Mouse (Mus musculus) liver, embryonic 12.5 days (tissue): ENCODE data around the gene Ube2l3. TPM values are rescaled to one million over a fixed set of nuclear protein-coding genes. Genes with fewer than 3 reads are reported as not detected.
A peak's percentile ranks its signal among the peaks of the same experiment; 100 is the strongest.
"Not testable (repeated sequence)": the region's sequence is repeated elsewhere in the genome, so short reads cannot be mapped to it uniquely, and the experiment has no call there.

Experiments
- ATAC-seq: fragments of 200-750 bp; cut with Nextera tagmentation; 2 replicates; pipeline ENCODE4 v1.8.0; 2017; ENCODE audit warnings: moderate number of reproducible peaks, mild to moderate bottlenecking, moderate library complexity
- H3K27ac ChIP-seq: fragments of 300-500 bp; sonication (generic); 2 replicates; pipeline ENCODE4 v1.5.1; 2016; ENCODE audit warnings: mild to moderate bottlenecking
- H3K27me3 ChIP-seq: fragments of 300-500 bp; sonication (generic); replicated peaks from 2 replicates; pipeline ENCODE4 v1.6.1; 2016; ENCODE audit warnings: mild to moderate bottlenecking, moderate library complexity
- H3K36me3 ChIP-seq: fragments of 300-500 bp; sonication (generic); 2 replicates; pipeline ENCODE4 v1.6.1; 2016; ENCODE audit warnings: mild to moderate bottlenecking, moderate library complexity
- H3K4me1 ChIP-seq: fragments of 300-500 bp; sonication (generic); 2 replicates; pipeline ENCODE4 v1.6.1; 2016
- H3K4me2 ChIP-seq: fragments of 300-500 bp; sonication (generic); 2 replicates; pipeline ENCODE4 v1.6.1; 2016; ENCODE audit warnings: mild to moderate bottlenecking, moderate library complexity
- H3K4me3 ChIP-seq: fragments of 300-500 bp; sonication (generic); 2 replicates; pipeline ENCODE4 v1.5.1; 2016; ENCODE audit warnings: mild to moderate bottlenecking, moderate library complexity
- H3K9ac ChIP-seq: fragments of 300-500 bp; sonication (generic); 2 replicates; pipeline ENCODE4 v1.6.1; 2016; ENCODE audit warnings: mild to moderate bottlenecking, moderate library complexity
- H3K9me3 ChIP-seq: fragments of 300-500 bp; sonication (generic); replicated peaks from 2 replicates; pipeline ENCODE4 v1.6.1; 2016; ENCODE audit warnings: mild to moderate bottlenecking, moderate library complexity
- WGBS: fragments of 180-500 bp; shearing (Covaris S2); methylation state at CpG from one replicate; pipeline ENCODE4 v1.1.7; 2016; ENCODE audit not compliant: insufficient replicate concordance; 5-methylcytosine and 5-hydroxymethylcytosine counted together
- polyA plus RNA-seq: library from polyadenylated mRNA; unstranded; fragments of >200 nt; fragmentation: Nextera tagmentation; extraction: Ambion mirVana; gene quantifications from 2 replicates; pipeline ENCODE4 v1.2.1, GENCODE M21; 2016

Ube2l3 gene
- polyA plus RNA-seq, 1 experiment from 2014 or later: 283 TPM

DNA sequence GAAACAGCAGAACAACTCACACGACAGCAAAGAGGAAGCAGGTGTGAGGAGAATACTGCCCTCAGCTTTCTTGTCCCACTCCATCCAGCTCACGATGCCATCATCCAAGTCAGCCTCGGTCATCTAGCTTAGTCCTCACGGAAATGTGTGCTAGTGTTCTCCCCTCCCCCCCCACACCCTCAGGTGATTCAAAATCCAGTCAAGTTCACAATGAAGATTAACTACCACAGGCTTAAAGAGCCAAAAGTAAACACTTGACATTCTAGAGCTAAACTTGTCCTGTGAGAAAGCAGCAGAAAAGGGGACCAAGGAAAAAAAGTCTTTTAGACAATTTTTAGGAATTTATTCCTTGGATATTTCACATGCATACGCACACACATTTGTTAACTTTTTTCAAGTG, 34.4 kb downstream of the Ube2l3 start:
- no peaks in the 10 kb centered on the region for H3K4me1 ChIP-seq
- H3K4me3 ChIP-seq: no peak overlapping the region
- no peak for ATAC-seq
- 81% methylated on average over 5 of the region's 5 CpGs for WGBS
- no peak overlapping the region for H3K27ac ChIP-seq
- H3K4me2 ChIP-seq: no peak overlapping the region
- H3K9me3 ChIP-seq: no peaks in the 10 kb centered on the region
- no peaks in the 10 kb centered on the region for H3K27me3 ChIP-seq
- H3K9ac ChIP-seq: no peak overlapping the region
- peaks cover 86% of the 10 kb centered on the region for H3K36me3 ChIP-seq

DNA sequence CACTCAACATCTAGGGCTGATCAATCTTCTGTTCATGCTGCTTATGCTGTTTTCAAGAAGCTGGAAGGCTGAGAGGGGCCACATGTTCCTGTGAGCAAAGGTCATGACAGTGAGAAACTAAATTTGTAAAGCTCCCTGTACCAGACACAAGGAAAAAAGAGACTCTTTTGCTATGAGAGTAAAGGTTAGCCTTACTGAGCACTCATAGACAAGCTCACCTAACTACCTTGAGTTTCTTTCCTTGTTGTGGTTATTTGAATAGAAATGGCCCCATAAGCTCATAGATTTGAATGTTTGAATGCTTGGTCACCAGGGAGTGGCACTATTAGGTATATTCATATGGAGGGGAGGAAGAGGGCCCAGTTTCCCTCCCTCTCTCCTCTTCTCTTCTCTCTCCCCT, 35.3 kb downstream of the Ube2l3 start:
- no peak for ATAC-seq

DNA sequence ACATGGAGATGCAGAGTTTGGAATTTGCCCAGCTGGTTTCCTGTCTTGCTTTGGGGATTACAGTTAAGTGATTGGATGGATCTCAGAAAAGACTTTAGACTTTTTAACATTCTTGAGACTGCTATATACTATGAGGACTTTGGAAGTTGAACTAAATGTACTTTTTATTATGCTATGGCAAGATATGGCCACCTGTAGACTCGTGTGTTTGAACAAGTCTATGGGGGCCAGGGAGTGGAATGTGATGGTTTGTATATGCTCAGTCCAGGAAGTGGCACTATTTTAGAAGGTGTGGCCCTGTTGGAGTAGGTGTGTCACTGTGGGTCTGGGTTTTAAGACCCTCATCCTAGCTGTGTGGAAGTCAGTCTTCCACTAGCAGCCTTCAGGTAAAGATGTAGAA, 37.0 kb downstream of the Ube2l3 start:
- not testable (repeated sequence) for H3K9me3 ChIP-seq, H3K4me1 ChIP-seq, H3K4me2 ChIP-seq, H3K27me3 ChIP-seq, ATAC-seq, H3K4me3 ChIP-seq, H3K27ac ChIP-seq, H3K9ac ChIP-seq
- H3K36me3 ChIP-seq: peaks cover 76% of the 10 kb centered on the region
- 71% methylated on average over 1 of the region's 1 CpGs for WGBS

More for the DNA sequence above, 35.3 kb downstream of the Ube2l3 start:
- H3K9ac ChIP-seq: no peak overlapping the region
- no peaks in the 10 kb centered on the region for H3K4me1 ChIP-seq
- no peaks in the 10 kb centered on the region for H3K9me3 ChIP-seq
- H3K27me3 ChIP-seq: no peaks in the 10 kb centered on the region
- no peak overlapping the region for H3K4me3 ChIP-seq
- no peak overlapping the region for H3K27ac ChIP-seq
- H3K4me2 ChIP-seq: no peak overlapping the region
- H3K36me3 ChIP-seq: peaks cover 84% of the 10 kb centered on the region

DNA sequence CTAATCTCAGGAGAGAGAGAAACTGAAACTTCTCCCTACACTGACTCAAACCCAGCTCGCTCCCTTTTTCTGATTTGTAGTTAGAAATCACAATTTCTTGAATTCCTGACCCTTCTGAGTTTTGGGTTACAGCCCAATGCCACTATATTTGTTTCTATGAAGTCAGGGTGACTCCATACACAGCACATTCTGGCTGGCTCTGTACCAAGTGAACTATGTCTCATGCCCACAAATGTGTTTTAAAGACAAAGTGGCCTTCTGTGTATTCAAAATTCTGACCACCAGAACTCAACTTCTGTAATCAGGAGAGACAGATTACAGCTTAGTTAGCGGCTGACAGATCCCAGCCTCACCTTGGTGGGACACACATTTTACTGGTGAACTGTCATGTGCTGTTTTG, 48.1 kb downstream of the Ube2l3 start:
- Histone ChIP-seq H3K27me3 (no peaks in the 10 kb centered on the region), H3K9ac (no peak overlapping the region), H3K36me3 (peaks cover 83% of the 10 kb centered on the region), H3K4me1 (no peaks in the 10 kb centered on the region), H3K4me2 (no peak overlapping the region), H3K27ac (no peak overlapping the region), H3K9me3 (no peaks in the 10 kb centered on the region), H3K4me3 (no peak overlapping the region)
- ATAC-seq: no peak
- WGBS: 82% methylated on average over 2 of the region's 2 CpGs

DNA sequence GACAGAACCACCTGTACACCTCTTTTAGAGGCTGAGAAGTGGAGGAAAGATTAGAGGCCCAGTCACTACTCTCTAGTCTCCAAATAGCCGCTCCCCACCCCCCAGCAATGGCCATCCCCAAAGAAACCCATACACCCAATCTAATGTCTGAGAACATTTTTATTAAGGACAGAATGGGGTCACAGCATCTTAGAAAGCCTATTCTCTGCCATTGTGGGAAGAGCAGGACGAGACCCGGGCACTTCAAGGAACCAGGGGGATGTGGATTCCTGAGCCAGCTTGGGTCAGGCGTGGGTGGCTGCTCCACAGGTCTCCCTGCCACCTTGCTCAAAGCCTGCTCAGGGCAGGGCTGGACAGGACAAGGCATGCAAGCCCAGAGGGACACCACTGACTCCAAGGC, 50.6 kb downstream of the Ube2l3 start:
- H3K9ac ChIP-seq: no peak overlapping the region
- H3K4me3 ChIP-seq: no peak overlapping the region
- peaks cover 19% of the 10 kb centered on the region for H3K4me1 ChIP-seq
- H3K4me2 ChIP-seq: no peak overlapping the region
- ATAC-seq: no peak
- H3K27me3 ChIP-seq: no peaks in the 10 kb centered on the region
- no peaks in the 10 kb centered on the region for H3K9me3 ChIP-seq
- 82% methylated on average over 4 of the region's 4 CpGs for WGBS
- peaks cover 59% of the 10 kb centered on the region for H3K36me3 ChIP-seq
- no peak overlapping the region for H3K27ac ChIP-seq

DNA sequence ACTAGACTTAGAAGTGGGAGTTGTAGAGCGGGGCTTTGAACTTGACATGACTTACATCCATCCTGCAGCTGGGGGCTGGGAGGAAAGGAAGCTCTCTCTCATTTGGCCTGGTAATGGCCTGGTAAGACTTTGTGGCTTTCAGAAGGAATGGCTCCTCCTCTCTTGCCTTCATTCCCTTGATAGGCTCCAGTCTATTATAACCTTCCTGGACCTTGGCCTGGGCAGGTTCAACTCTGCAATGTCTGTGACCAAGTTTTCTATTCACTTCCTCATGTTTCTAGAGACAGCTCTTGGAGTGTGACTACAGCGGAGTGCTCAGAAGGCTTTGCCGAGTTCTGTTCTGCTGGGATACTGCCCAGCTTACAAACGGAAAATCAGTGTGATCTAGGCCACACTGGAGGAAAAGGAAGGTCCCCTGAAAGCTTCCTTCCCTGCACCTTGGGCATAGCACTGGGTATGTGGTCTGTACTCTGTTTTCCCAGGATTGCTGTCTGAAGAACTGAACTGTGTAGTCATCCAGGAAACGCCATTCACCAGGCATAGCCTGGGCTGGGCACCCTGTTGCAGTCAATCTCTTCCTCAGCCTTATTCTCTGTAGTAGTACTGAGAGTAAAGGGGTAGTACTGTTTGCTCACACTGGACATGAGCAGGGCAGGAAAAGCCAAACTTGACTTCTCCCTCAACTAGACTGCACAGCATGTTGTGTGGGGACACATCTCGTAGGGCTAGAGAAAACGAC, 51.8 kb downstream of the Ube2l3 start:
- Histone ChIP-seq H3K9ac (no peak overlapping the region), H3K36me3 (peaks cover 47% of the 10 kb centered on the region), H3K4me1 (peaks cover 22% of the 10 kb centered on the region), H3K27me3 (no peaks in the 10 kb centered on the region), H3K4me3 (no peak overlapping the region), H3K4me2 (no peak overlapping the region), H3K27ac (no peak overlapping the region), H3K9me3 (no peaks in the 10 kb centered on the region)
- 71% methylated on average over 7 of the region's 7 CpGs for WGBS
- ATAC-seq: no peak

DNA sequence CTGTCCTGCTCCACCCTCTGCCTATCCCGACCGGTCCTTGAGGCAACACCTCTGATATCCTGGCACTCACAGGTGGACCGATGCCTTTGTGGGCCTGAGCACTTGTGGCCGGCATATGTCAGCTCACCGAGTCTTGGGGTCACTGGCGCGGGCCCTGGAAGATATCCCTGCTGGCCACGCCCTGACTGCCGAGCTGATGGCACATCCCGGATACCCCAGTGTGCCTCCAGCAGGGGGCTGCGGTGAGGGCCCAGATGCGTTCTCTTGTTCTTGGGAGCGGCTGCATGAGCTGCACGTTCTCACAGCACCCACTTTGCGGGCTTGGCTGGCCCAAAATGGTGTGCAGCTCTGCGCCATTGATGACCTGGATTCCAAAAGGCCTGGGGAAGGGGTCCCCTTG, 54.4 kb downstream of the Ube2l3 start:
- peak; percentile 51 for ATAC-seq
- Histone ChIP-seq H3K36me3 (peaks cover 24% of the 10 kb centered on the region), H3K4me3 (peak overlapping the region; percentile 69), H3K4me2 (peak overlapping the region; percentile 99), H3K27me3 (no peaks in the 10 kb centered on the region), H3K27ac (peak overlapping the region; percentile 41; the same call in 1 of the 2 replicates), H3K9me3 (no peaks in the 10 kb centered on the region), H3K4me1 (peaks cover 22% of the 10 kb centered on the region), H3K9ac (peak overlapping the region; percentile 71)
- WGBS: 4% methylated on average over 16 of the region's 16 CpGs

DNA sequence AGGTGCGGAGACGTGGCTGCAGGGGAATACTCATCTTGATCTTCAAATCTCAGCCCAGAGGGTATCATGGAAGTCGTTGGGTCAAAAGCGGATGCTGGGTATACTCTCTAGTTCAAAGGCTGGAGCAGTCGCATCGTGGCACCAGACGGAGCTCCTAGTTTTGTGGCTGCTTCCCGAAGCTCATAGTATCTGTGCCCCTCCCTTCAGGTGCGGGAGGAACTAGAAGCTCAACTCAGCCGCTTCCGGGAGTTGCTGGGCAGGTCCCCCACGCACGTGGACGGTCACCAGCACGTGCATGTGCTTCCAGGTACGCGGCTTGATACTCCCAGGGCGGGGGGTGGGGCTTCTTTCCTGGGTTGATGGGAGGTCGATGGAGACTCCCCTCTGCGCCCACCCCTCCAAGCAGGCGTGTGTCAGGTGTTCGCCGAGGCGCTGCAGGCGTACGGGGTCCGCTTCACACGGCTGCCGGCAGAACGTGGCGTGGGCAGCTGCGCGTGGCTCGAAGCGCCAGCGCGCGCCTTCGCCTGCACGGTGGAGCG, 55.0 kb downstream of the Ube2l3 start:
- Histone ChIP-seq H3K9ac (peak overlapping the region; percentile 71), H3K27me3 (no peaks in the 10 kb centered on the region), H3K27ac (peak overlapping the region; percentile 49; the same call in 1 of the 2 replicates), H3K4me2 (peak overlapping the region; percentile 99), H3K4me1 (peaks cover 22% of the 10 kb centered on the region), H3K4me3 (peak overlapping the region; percentile 69), H3K36me3 (peaks cover 18% of the 10 kb centered on the region), H3K9me3 (no peaks in the 10 kb centered on the region)
- WGBS: 2% methylated on average over 41 of the region's 41 CpGs
- peak; percentile 23 for ATAC-seq

DNA sequence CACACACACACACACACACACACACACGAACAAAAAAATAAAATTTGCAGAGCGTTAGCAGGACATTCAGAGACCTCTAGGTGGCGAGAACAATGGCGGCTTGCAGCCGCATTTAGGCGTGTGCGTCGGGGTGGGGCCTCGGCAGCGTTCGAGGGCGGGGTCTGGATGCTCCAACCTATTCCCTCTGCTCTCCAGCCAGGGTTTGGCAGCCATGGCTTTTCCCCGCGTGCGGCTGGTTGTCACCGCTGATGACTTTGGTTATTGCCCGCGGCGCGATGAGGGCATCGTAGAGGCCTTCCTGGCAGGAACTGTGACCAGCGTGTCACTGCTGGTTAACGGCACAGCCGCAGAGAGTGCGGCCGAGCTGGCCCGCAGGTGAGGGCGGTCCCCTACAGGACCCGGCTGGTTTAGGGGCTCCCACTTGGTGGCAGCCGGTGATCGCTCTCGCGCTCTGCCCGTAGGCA, 55.6 kb downstream of the Ube2l3 start, which contains the start of gene Ccdc116:
Gene Ccdc116, minus strand, starts transcription at position 458 of the 464 bp plus-strand sequence.
- peak within 1 kb of the TSS; percentile 99 for H3K4me2 ChIP-seq
- ATAC-seq: peak; percentile 80
- H3K36me3 ChIP-seq: peaks cover 11% of the 10 kb centered on the region
- H3K4me3 ChIP-seq: peak within 1 kb of the TSS; percentile 69
- H3K9me3 ChIP-seq: no peaks in the 10 kb centered on the region
- WGBS: under 1% methylated on average over 34 of the region's 34 CpGs
- H3K9ac ChIP-seq: peak within 1 kb of the TSS; percentile 71
- H3K27me3 ChIP-seq: no peaks in the 10 kb centered on the region
- peaks cover 22% of the 10 kb centered on the region for H3K4me1 ChIP-seq
- H3K27ac ChIP-seq: peak within 1 kb of the TSS; percentile 49; the same call in 1 of the 2 replicates

DNA sequence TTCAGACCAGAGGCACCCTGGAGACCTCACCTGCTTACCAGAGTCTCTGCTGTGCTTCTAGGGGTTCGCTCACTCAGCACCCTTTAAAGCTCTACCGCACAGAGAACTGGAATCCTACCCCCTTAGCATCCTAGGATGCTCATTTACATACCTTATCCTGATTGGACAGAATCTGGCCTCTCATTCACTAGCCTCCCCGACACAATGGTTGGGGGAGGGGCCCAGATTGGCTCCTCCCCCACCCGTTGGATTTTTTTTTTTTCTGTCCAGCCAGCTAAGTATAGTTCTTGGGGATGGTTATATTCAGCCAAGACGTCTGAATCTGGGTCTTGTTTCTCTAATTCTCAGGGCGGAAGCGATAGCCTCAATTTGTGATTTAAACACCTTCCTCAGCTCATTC, 58.1 kb downstream of the Ube2l3 start, which contains the start of gene Ydjc:
Gene Ydjc, plus strand, starts transcription at position 283 of the 400 bp plus-strand sequence.
- H3K9ac ChIP-seq: no peak within 1 kb of the TSS
- H3K4me3 ChIP-seq: no peak within 1 kb of the TSS
- no peak within 1 kb of the TSS for H3K4me2 ChIP-seq
- 25% methylated on average over 7 of the region's 7 CpGs for WGBS
- no peak within 1 kb of the TSS for H3K27ac ChIP-seq
- H3K27me3 ChIP-seq: peaks cover 4% of the 10 kb centered on the region; the same call in 1 of the 2 replicates
- peak; percentile 36; the same call in 1 of the 2 replicates for ATAC-seq
- peaks cover 27% of the 10 kb centered on the region for H3K4me1 ChIP-seq
- H3K9me3 ChIP-seq: no peaks in the 10 kb centered on the region
- no peaks in the 10 kb centered on the region for H3K36me3 ChIP-seq

DNA sequence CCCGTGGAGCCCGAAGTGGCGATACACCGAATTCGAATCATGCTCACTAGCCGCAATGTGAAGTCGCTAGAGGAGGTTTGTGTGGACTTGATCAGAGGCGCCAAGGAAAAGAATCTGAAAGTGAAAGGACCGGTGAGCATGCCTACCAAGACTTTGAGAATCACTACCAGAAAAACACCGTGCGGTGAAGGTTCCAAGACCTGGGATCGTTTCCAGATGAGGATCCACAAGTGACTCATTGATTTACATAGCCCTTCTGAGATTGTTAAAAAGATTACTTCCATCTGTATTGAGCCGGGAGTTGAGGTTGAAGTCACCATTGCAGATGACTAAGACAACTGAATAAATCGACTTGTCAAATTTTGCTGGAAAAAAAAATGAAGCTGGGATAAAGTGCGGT, 65.1 kb downstream of the Ube2l3 start:
- Histone ChIP-seq H3K4me2 (no peak overlapping the region), H3K27ac (no peak overlapping the region), H3K27me3 (peaks cover 11% of the 10 kb centered on the region), H3K36me3 (no peaks in the 10 kb centered on the region), H3K9ac (no peak overlapping the region), H3K4me3 (no peak overlapping the region), H3K9me3 (no peaks in the 10 kb centered on the region), H3K4me1 (peaks cover 11% of the 10 kb centered on the region)
- WGBS: 75% methylated on average over 15 of the region's 15 CpGs
- no peak for ATAC-seq

DNA sequence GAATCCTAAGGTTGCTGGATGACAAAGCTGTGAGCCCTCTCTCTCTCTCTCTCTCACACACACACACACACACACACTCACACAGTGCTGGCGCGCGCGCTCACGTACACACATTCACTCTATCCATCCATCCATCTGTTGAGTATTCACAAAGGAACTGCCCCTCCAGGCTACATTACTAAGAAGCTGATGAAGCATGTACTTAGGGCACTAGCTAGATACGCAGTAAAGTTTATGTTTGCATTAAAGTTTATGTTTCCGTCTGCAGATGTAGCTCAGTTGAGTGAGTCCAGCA, 69.6 kb downstream of the Ube2l3 start:
- Histone ChIP-seq H3K36me3 (peaks cover 6% of the 10 kb centered on the region; the same call in 1 of the 2 replicates), H3K4me3 (peak overlapping the region; percentile 70), H3K27ac (peak overlapping the region; percentile 72; the same call in 1 of the 2 replicates), H3K4me1 (peaks cover 20% of the 10 kb centered on the region), H3K9me3 (no peaks in the 10 kb centered on the region), H3K4me2 (peak overlapping the region; percentile 99), H3K27me3 (peaks cover 7% of the 10 kb centered on the region; the same call in 1 of the 2 replicates), H3K9ac (peak overlapping the region; percentile 72)
- ATAC-seq: no peak
- WGBS: 64% methylated on average over 7 of the region's 7 CpGs
